Mouse (Mus musculus) stomach, postnatal 0 days (tissue): ENCODE measurements around the gene Hook2. TPM values are rescaled to one million over a fixed set of nuclear protein-coding genes. Genes with fewer than 3 reads are reported as not detected.

Experiments
- ATAC-seq: fragments of 200-750 bp; cut with Nextera tagmentation; 2 replicates; pipeline ENCODE4 v1.8.0; 2017; ENCODE audit not compliant: low FRiP score, low TSS enrichment
- DNase-seq: peaks from one replicate; pipeline ENCODE4 v3.0.0-alpha.2; 2016; ENCODE audit warnings: low spot score
- H3K27ac ChIP-seq: fragments of 300-500 bp; sonication (generic); replicated peaks from 2 replicates; pipeline ENCODE4 v1.5.1; 2014; ENCODE audit warnings: mild to moderate bottlenecking, control low read depth
- H3K27me3 ChIP-seq: fragments of 300-500 bp; sonication (generic); 2 replicates; pipeline ENCODE4 v1.6.1; 2014; ENCODE audit warnings: low read length; ENCODE audit not compliant: control insufficient read depth, insufficient read depth
- H3K36me3 ChIP-seq: fragments of 300-500 bp; sonication (generic); 2 replicates; pipeline ENCODE4 v1.6.1; 2014; ENCODE audit warnings: low read length, mixed read lengths; ENCODE audit not compliant: control insufficient read depth, insufficient read depth
- H3K4me1 ChIP-seq: fragments of 300-500 bp; sonication (generic); replicated peaks from 2 replicates; pipeline ENCODE4 v1.6.1; 2014; ENCODE audit warnings: antibody characterized with exemption; ENCODE audit not compliant: control insufficient read depth, insufficient read depth
- H3K4me2 ChIP-seq: fragments of 300-500 bp; sonication (generic); replicated peaks from 2 replicates; pipeline ENCODE4 v1.6.1; 2014; ENCODE audit warnings: low read depth, mild to moderate bottlenecking, control low read depth, moderate library complexity
- H3K4me3 ChIP-seq: fragments of 300-500 bp; sonication (generic); 2 replicates; pipeline ENCODE4 v1.5.1; 2014; ENCODE audit warnings: low read depth, low read length, control low read depth
- H3K9ac ChIP-seq: fragments of 300-500 bp; sonication (generic); 2 replicates; pipeline ENCODE4 v1.6.1; 2014; ENCODE audit warnings: mild to moderate bottlenecking, low read length, control low read depth, mixed read lengths
- H3K9me3 ChIP-seq: fragments of 300-500 bp; sonication (generic); 2 replicates; pipeline ENCODE4 v1.6.1; 2016; ENCODE audit warnings: low read length; ENCODE audit not compliant: control insufficient read depth
- CTCF ChIP-seq: IDR thresholded peaks from 2 replicates; pipeline ENCODE4 v1.5.1; 2016; ENCODE audit warnings: antibody characterized with exemption, low read depth, mild to moderate bottlenecking, moderate library complexity
- EP300 ChIP-seq: optimal IDR thresholded peaks from 2 replicates; pipeline ENCODE3; 2016; ENCODE audit warnings: antibody characterized with exemption
- WGBS: fragments of 180-500 bp; shearing (Covaris S2); extraction: QIAGEN DNeasy Blood & Tissue Kit; methylation state at CpG from one replicate; pipeline ENCODE4 v1.1.7; 2014; 5-methylcytosine and 5-hydroxymethylcytosine counted together
- polyA plus RNA-seq: library from polyadenylated mRNA; unstranded; fragments of >200 nt; fragmentation: Nextera tagmentation; extraction: Ambion mirVana; gene quantifications from 2 replicates; pipeline ENCODE4 v1.2.1, GENCODE M21; 2015

Hook2 gene
- polyA plus RNA-seq, 1 experiment from 2014 or later: 28.8 TPM

DNA sequence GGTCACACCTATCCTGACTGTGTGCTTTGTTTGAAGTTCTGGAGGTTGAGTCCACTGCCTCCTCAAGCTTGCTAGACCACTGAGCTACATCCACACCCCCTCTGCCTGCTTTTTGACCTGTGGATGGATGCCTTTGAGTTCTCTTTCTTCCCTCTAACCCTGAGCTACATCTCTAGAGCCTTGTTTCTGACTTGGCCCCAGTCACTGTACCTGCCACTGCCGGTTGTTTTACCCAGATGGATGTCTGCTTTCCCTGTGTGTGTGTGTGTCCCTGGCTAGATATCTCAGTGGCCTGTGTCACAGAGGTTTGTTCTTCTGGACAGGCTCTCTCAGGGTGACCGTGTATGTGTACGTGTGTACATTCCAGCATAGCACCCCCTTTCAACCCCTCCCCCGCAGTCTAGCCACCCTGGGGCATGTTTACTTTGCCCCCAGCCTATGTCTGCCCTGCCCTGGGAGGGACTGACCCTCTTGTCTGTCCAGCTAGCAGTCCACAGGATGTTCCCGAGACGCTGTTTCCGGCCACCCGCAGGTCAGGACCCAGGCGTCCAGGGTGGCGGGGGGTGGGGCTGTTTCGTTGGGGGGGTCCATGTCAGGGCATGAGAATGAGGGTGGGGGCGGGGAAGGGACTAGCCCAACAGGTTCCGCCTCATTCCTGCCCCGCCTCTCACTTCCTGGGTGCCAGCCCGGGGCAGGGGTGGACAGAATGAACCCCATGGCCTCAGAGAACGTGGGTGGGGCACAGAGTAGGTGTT, 5.9 kb upstream of the Hook2 start:
- ATAC-seq: peak; percentile 20; the same call in 1 of the 2 replicates
- H3K27me3 ChIP-seq: no peaks in the 10 kb centered on the region
- peak overlapping the region; percentile 98 for H3K27ac ChIP-seq
- no peaks in the 10 kb centered on the region for H3K9me3 ChIP-seq
- TF ChIP-seq CTCF: no peak
- peak; percentile 77 for TF ChIP-seq EP300
- peak overlapping the region; percentile 98 for H3K4me2 ChIP-seq
- DNase-seq: peak; percentile 88
- H3K4me3 ChIP-seq: peak overlapping the region; percentile 50
- 12% methylated on average over 16 of the region's 16 CpGs for WGBS
- peaks cover 27% of the 10 kb centered on the region for H3K4me1 ChIP-seq
- H3K36me3 ChIP-seq: no peaks in the 10 kb centered on the region
- peak overlapping the region; percentile 70 for H3K9ac ChIP-seq

DNA sequence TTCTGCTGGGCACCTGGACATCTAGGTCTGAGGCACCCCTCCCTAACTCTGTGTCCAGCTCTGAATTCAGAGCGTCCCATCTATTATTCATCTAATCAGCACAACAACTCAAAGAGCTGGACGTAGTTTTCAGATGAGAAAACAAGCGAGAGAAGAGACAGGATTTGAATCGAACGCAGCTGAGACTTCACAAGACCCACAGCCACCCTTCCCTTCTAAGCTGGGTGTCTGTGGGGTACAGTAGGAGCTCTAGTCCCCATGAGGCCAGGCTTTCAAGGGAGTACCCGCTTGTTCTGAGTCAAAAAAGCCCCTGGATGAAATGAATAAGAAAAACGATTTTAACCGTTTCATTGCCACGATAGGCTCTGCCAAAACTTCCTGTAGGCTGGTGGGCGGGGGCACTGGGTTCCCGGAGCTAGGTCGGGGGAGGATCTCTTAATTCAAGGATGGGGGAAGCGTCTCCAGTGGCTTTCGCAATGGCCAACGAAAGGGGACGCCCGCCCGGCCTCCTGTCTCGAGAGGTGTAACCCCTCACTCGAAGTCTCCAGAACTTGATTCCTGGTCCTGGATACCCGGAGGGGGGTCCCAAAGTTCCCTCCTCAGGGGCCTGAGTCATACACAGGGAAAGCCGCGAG, 5.2 kb upstream of the Hook2 start:
- ATAC-seq (no peak), DNase-seq (no peak)
- Histone ChIP-seq H3K27ac (peak overlapping the region; percentile 98), H3K4me1 (peaks cover 26% of the 10 kb centered on the region), H3K4me2 (peak overlapping the region; percentile 98), H3K9ac (peak overlapping the region; percentile 70), H3K9me3 (no peaks in the 10 kb centered on the region), H3K4me3 (peak overlapping the region; percentile 50), H3K36me3 (no peaks in the 10 kb centered on the region), H3K27me3 (no peaks in the 10 kb centered on the region)
- TF ChIP-seq EP300: peak; percentile 57
- no peak for TF ChIP-seq CTCF
- WGBS: under 1% methylated on average over 23 of the region's 23 CpGs

DNA sequence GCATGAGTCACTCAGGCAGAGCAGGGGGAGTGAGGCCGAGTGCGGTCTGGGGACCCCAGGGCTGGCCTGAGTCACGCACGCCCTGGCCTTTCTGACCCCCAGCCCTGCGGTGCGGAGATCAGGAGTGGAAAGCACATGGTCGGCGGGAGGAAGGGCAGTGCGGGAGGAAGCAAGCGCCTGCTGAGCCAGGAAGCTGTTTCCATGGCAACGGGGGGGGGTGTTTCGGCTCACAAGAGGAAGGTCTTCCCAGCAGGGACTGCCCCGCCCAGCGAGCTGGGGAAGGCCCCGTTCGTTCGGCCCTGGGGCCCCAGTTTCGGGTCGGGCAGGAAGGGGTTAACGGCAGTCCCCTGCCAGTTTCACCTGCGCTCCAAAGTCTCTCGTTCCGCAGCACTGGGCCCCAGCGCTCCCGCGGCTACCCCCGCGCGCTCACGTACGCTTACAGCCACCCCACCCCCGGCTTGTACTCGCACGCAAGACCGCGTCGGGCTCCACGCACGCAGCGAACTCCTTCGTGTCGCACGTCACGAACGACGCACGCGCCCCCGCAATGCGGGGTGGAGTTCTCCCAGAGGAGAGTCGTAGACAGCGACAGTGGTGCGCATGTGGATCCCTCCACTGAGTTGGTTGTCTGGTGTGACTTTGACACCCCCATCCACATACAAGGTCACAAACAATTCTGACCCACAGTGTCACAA, 4.6 kb upstream of the Hook2 start:
- ATAC-seq (peak; percentile 6), DNase-seq (peak; percentile 92)
- H3K27ac ChIP-seq: peak overlapping the region; percentile 98
- under 1% methylated on average over 53 of the region's 53 CpGs for WGBS
- H3K9ac ChIP-seq: peak overlapping the region; percentile 70
- no peaks in the 10 kb centered on the region for H3K9me3 ChIP-seq
- H3K4me3 ChIP-seq: peak overlapping the region; percentile 50
- H3K4me1 ChIP-seq: peaks cover 21% of the 10 kb centered on the region
- H3K27me3 ChIP-seq: no peaks in the 10 kb centered on the region
- peak overlapping the region; percentile 98 for H3K4me2 ChIP-seq
- H3K36me3 ChIP-seq: no peaks in the 10 kb centered on the region
- TF ChIP-seq EP300: peak; percentile 41
- peak; percentile 8; the same call in 1 of the 2 replicates for TF ChIP-seq CTCF

DNA sequence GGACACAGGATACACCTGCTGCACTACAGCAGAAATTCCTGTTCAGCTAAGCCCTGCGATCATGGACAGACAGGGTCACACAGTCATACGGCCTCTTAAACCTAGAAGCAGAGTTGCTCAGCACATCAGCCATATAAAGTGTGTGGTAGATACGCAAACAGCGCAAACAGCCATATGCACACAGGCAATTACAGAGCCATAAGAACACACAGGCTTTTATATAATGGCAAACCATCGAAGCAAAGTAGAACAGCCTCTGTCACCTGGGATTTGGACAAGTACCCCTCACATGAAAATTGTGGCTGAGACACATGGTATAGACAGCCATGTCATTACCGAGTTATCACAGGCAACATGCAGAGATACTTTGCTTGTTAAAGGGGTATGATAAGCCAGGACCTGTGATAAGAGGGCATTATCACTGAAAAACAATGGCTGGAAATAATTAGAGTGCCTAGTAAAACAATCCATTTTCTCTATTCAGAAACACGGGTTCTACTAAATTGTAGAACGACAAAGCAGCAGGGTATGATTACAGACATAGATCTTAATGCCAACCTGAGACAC, 3.9 kb upstream of the Hook2 start:
- Histone ChIP-seq H3K9me3 (no peaks in the 10 kb centered on the region), H3K27me3 (no peaks in the 10 kb centered on the region), H3K4me1 (peaks cover 21% of the 10 kb centered on the region), H3K27ac (peak overlapping the region; percentile 98), H3K9ac (peak overlapping the region; percentile 70), H3K4me2 (peak overlapping the region; percentile 98), H3K36me3 (no peaks in the 10 kb centered on the region), H3K4me3 (peak overlapping the region; percentile 50; the same call in 1 of the 2 replicates)
- TF ChIP-seq EP300 (no peak), CTCF (no peak)
- ATAC-seq (no peak), DNase-seq (no peak)
- WGBS: 30% methylated on average over 8 of the region's 8 CpGs

GRCm38 (mm10) chr8:84987388-84987787, 3.0 kb upstream of the Hook2 start:
- no peak for DNase-seq
- Histone ChIP-seq H3K4me3 (no peak overlapping the region), H3K36me3 (no peaks in the 10 kb centered on the region), H3K27me3 (no peaks in the 10 kb centered on the region), H3K27ac (no peak overlapping the region), H3K9ac (no peak overlapping the region), H3K4me2 (no peak overlapping the region), H3K9me3 (no peaks in the 10 kb centered on the region), H3K4me1 (peaks cover 13% of the 10 kb centered on the region)
- TF ChIP-seq EP300: no peak
- no peak for TF ChIP-seq CTCF
- no peak for ATAC-seq
- WGBS: 71% methylated on average over 5 of the region's 5 CpGs
